Mouse (Mus musculus): Measurements from ENCODE around the gene Zfp677. TPM values are rescaled to one million over a fixed set of nuclear protein-coding genes. Genes with fewer than 3 reads are reported as not detected.
"Not testable (repeated sequence)": the region's sequence is repeated elsewhere in the genome, so short reads cannot be mapped to it uniquely, and the experiment has no call there.

The Zfp677 gene
- 2.3 and 2.4 TPM in 2 replicates for polyA plus RNA-seq (2016; fragmentation: Nextera tagmentation; extraction: Ambion mirVana)

GRCm38 (mm10) chr17:21383391-21384056, at the start of gene Zfp677:
Zfp677 (plus strand) TSS chr17:21383748.
- Histone ChIP-seq H3K4me3 (replicated peaks) (peak within 1 kb of the TSS; percentile 45), H3K9me3 (no peaks in the 10 kb centered on the region), H3K4me2 (peak within 1 kb of the TSS; percentile 71), H3K27ac (no peak within 1 kb of the TSS), H3K27me3 (no peaks in the 10 kb centered on the region), H3K36me3 (replicated peaks) (no peaks in the 10 kb centered on the region), H3K4me1 (peaks cover 5% of the 10 kb centered on the region; the same call in 1 of the 2 replicates), H3K9ac (peak within 1 kb of the TSS; percentile 30)
- WGBS, result 6% methylated on average over 20 of the region's 20 CpGs
- ATAC-seq (ENCODE audit: low FRiP score), result peak; percentile 98

GRCm38 (mm10) chr17:21368018-21368417, 15.5 kb upstream of the Zfp677 start:
- not testable (repeated sequence) for H3K27ac ChIP-seq; H3K4me3 ChIP-seq (replicated peaks); H3K4me1 ChIP-seq; ATAC-seq (ENCODE audit: low FRiP score); H3K9me3 ChIP-seq; H3K9ac ChIP-seq; H3K4me2 ChIP-seq; H3K27me3 ChIP-seq; H3K36me3 ChIP-seq (replicated peaks)
- WGBS, result 7% methylated on average over 3 of the region's 3 CpGs

GRCm38 (mm10) chr17:21369925-21370719, 13.4 kb upstream of the Zfp677 start:
- 9% methylated on average over 31 of the region's 31 CpGs for WGBS
- ATAC-seq (ENCODE audit: low FRiP score), result no peak

GRCm38 (mm10) chr17:21375311-21375710, 8.2 kb upstream of the Zfp677 start:
- ATAC-seq (ENCODE audit: low FRiP score), result no peak
- Histone ChIP-seq H3K27ac (no peak overlapping the region), H3K4me3 (replicated peaks) (no peak overlapping the region), H3K4me1 (peaks cover 1% of the 10 kb centered on the region; the same call in 1 of the 2 replicates), H3K9ac (no peak overlapping the region), H3K4me2 (no peak overlapping the region), H3K9me3 (no peaks in the 10 kb centered on the region), H3K36me3 (replicated peaks) (no peaks in the 10 kb centered on the region), H3K27me3 (no peaks in the 10 kb centered on the region)
- 62% methylated on average over 1 of the region's 1 CpGs for WGBS

More at GRCm38 (mm10) chr17:21369925-21370719, 13.4 kb upstream of the Zfp677 start:
- H3K27me3 ChIP-seq, result no peaks in the 10 kb centered on the region
- H3K36me3 ChIP-seq (replicated peaks), result no peaks in the 10 kb centered on the region
- H3K9ac ChIP-seq, result peak overlapping the region; percentile 29; the same call in 1 of the 2 replicates
- H3K4me3 ChIP-seq (replicated peaks), result peak overlapping the region; percentile 35
- no peaks in the 10 kb centered on the region for H3K9me3 ChIP-seq
- peak overlapping the region; percentile 53 for H3K4me2 ChIP-seq
- peaks cover 3% of the 10 kb centered on the region; the same call in 1 of the 2 replicates for H3K4me1 ChIP-seq
- H3K27ac ChIP-seq, result no peak overlapping the region

GRCm38 (mm10) chr17:21384057-21384411, 486 bp downstream of the Zfp677 start:
- Histone ChIP-seq H3K4me3 (replicated peaks) (peak overlapping the region; percentile 45), H3K27ac (no peak overlapping the region), H3K4me2 (peak overlapping the region; percentile 71), H3K9ac (peak overlapping the region; percentile 30; the same call in 1 of the 2 replicates), H3K4me1 (peaks cover 5% of the 10 kb centered on the region; the same call in 1 of the 2 replicates), H3K27me3 (no peaks in the 10 kb centered on the region), H3K36me3 (replicated peaks) (no peaks in the 10 kb centered on the region), H3K9me3 (no peaks in the 10 kb centered on the region)
- ATAC-seq (ENCODE audit: low FRiP score), result peak; percentile 56; the same call in 1 of the 2 replicates
- 14% methylated on average over 7 of the region's 8 CpGs for WGBS

- Histone ChIP-seq H3K27ac (0 out of 2 replicates have a peak within 1 kb of the TSS, but pooled peaks have one; percentile 36), H3K9me3 (no peaks in the 10 kb centered on the region), H3K36me3 (replicated peaks) (no peaks in the 10 kb centered on the region), H3K27me3 (no peaks in the 10 kb centered on the region), H3K9ac (peak within 1 kb of the TSS; percentile 64), H3K4me3 (replicated peaks) (peak within 1 kb of the TSS; percentile 46), H3K4me1 (peaks cover 8% of the 10 kb centered on the region), H3K4me2 (peak within 1 kb of the TSS; percentile 83)
- peak; percentile 96 for ATAC-seq (ENCODE audit: low FRiP score)
- under 1% methylated on average over 22 of the region's 22 CpGs for WGBS
These were observed 39.4 kb downstream of the Zfp677 start, which contains the start of gene Zfp54 for GRCm38 (mm10) chr17:21422664-21423599. Zfp54 (plus strand) TSS chr17:21423227.

GRCm38 (mm10) chr17:21438806-21439400, 55.4 kb downstream of the Zfp677 start:
- 81% methylated on average over 9 of the region's 9 CpGs for WGBS
- H3K4me1 ChIP-seq; H3K4me2 ChIP-seq; H3K9me3 ChIP-seq; H3K27me3 ChIP-seq; ATAC-seq (ENCODE audit: low FRiP score); H3K9ac ChIP-seq; H3K36me3 ChIP-seq (replicated peaks); H3K27ac ChIP-seq; H3K4me3 ChIP-seq (replicated peaks): not testable (repeated sequence)

Other genes starting within 250 kb of the Zfp677 start
- gene Vmn1r234, start 157.7 kb upstream of the Zfp677 start, polyA plus RNA-seq (2016; fragmentation: Nextera tagmentation; extraction: Ambion mirVana), result not detected in 2 replicates
- gene Vmn1r235, start 127.3 kb upstream of the Zfp677 start, polyA plus RNA-seq (2016; fragmentation: Nextera tagmentation; extraction: Ambion mirVana), result not detected in 2 replicates
- not detected in 2 replicates for gene Vmn1r236, start 100.8 kb upstream of the Zfp677 start, polyA plus RNA-seq (2016; fragmentation: Nextera tagmentation; extraction: Ambion mirVana)
- not detected in 2 replicates for gene Vmn1r237, start 71.9 kb upstream of the Zfp677 start, polyA plus RNA-seq (2016; fragmentation: Nextera tagmentation; extraction: Ambion mirVana)
- 2.5 and 2.6 TPM in 2 replicates for gene Zfp54, start 39.5 kb downstream of the Zfp677 start, polyA plus RNA-seq (2016; fragmentation: Nextera tagmentation; extraction: Ambion mirVana)
- 10.9 and 13.9 TPM in 2 replicates for gene Zfp51, start 66.6 kb downstream of the Zfp677 start, polyA plus RNA-seq (2016; fragmentation: Nextera tagmentation; extraction: Ambion mirVana)
- gene Zfp53, start 105.2 kb downstream of the Zfp677 start, polyA plus RNA-seq (2016; fragmentation: Nextera tagmentation; extraction: Ambion mirVana), result 8.6 and 9.2 TPM in 2 replicates
- 1.7 and 1.9 TPM in 2 replicates for gene Zfp52, start 151.8 kb downstream of the Zfp677 start, polyA plus RNA-seq (2016; fragmentation: Nextera tagmentation; extraction: Ambion mirVana)
- gene Zfp948, start 183.3 kb downstream of the Zfp677 start, polyA plus RNA-seq (2016; fragmentation: Nextera tagmentation; extraction: Ambion mirVana), result 15.0 and 16.2 TPM in 2 replicates

All from forebrain, embryonic 12.5 days (tissue).